Mouse (Mus musculus): ENCODE measurements at regions not wholly inside any gene's neighbourhood (a gene's known extent, or its start where the extent isn't known, plus 50 kb on each side); places are given as distances from the start of the nearest gene placed in this dataset.

- DNase-seq (ENCODE audit: low read depth, low spot score) = no peak
These were observed 268.0 kb downstream of the Sec23a start for GRCm38 (mm10) chr12:58743800-58744199.

GRCm38 (mm10) chr12:58728094-58728493 lies 283.7 kb downstream of the Sec23a start:
- no peak for DNase-seq (ENCODE audit: low read depth, low spot score)

- no peak for DNase-seq (ENCODE audit: low read depth, low spot score)
These were observed 284.3 kb downstream of the Sec23a start for GRCm38 (mm10) chr12:58727547-58727946.

- DNase-seq (ENCODE audit: low read depth, low spot score) = no peak
These were observed 293.9 kb downstream of the Sec23a start for GRCm38 (mm10) chr12:58717908-58718307.

GRCm38 (mm10) chr12:58714207-58714606 lies 297.6 kb downstream of the Sec23a start:
- DNase-seq (ENCODE audit: low read depth, low spot score) = no peak

- no peak for DNase-seq (ENCODE audit: low read depth, low spot score)
These were observed 316.1 kb downstream of the Sec23a start for GRCm38 (mm10) chr12:58695680-58696079.

- DNase-seq (ENCODE audit: low read depth, low spot score) = no peak
These were observed 341.7 kb downstream of the Sec23a start for GRCm38 (mm10) chr12:58669914-58670635.

- no peak for DNase-seq (ENCODE audit: low read depth, low spot score)
These were observed 357.2 kb downstream of the Sec23a start for GRCm38 (mm10) chr12:58654530-58655056.

- DNase-seq (ENCODE audit: low read depth, low spot score) = no peak
These were observed 358.1 kb downstream of the Sec23a start for GRCm38 (mm10) chr12:58653751-58654150.

- no peak for DNase-seq (ENCODE audit: low read depth, low spot score)
These were observed 358.6 kb downstream of the Sec23a start for GRCm38 (mm10) chr12:58653222-58653621.

GRCm38 (mm10) chr12:58652701-58653100 lies 359.1 kb downstream of the Sec23a start:
- no peak for DNase-seq (ENCODE audit: low read depth, low spot score)

- DNase-seq (ENCODE audit: low read depth, low spot score) = no peak
These were observed 363.5 kb downstream of the Sec23a start for GRCm38 (mm10) chr12:58648322-58648721.

- DNase-seq (ENCODE audit: low read depth, low spot score) = peak; percentile 64
These were observed 368.0 kb downstream of the Sec23a start for GRCm38 (mm10) chr12:58643843-58644242.

GRCm38 (mm10) chr12:58639478-58639877 lies 370.4 kb upstream of the Clec14a start:
- peak; percentile 34 for DNase-seq (ENCODE audit: low read depth, low spot score)

GRCm38 (mm10) chr12:58638260-58638659 lies 369.2 kb upstream of the Clec14a start:
- DNase-seq (ENCODE audit: low read depth, low spot score) = no peak

- DNase-seq (ENCODE audit: low read depth, low spot score) = no peak
These were observed 363.4 kb upstream of the Clec14a start for GRCm38 (mm10) chr12:58632529-58632928.

- DNase-seq (ENCODE audit: low read depth, low spot score) = no peak
These were observed 359.7 kb upstream of the Clec14a start for GRCm38 (mm10) chr12:58628817-58629216.

GRCm38 (mm10) chr12:58625144-58625543 lies 356.1 kb upstream of the Clec14a start:
- DNase-seq (ENCODE audit: low read depth, low spot score) = no peak

GRCm38 (mm10) chr12:58619508-58620310 lies 350.6 kb upstream of the Clec14a start:
- DNase-seq (ENCODE audit: low read depth, low spot score) = no peak

- DNase-seq (ENCODE audit: low read depth, low spot score) = no peak
These were observed 325.7 kb upstream of the Clec14a start for GRCm38 (mm10) chr12:58594781-58595180.

GRCm38 (mm10) chr12:58591480-58591829 lies 322.4 kb upstream of the Clec14a start:
- DNase-seq (ENCODE audit: low read depth, low spot score) = no peak

GRCm38 (mm10) chr12:58590547-58591479 lies 321.7 kb upstream of the Clec14a start:
- no peak for DNase-seq (ENCODE audit: low read depth, low spot score)
